Mouse (Mus musculus) C2C12 (cell line): ENCODE measurements around the gene Ptpn14.

Source experiments
- CEBPB ChIP-seq: IDR thresholded peaks from one replicate; pipeline ENCODE4 v1.6.1; 2011; ENCODE audit warnings: low read depth, mild to moderate bottlenecking, control low read depth, moderate library complexity
- CTCF ChIP-seq: IDR thresholded peaks from one replicate; pipeline ENCODE4 v1.5.1; 2011; ENCODE audit not compliant: control insufficient read depth, insufficient read depth, insufficient read length
- MAX ChIP-seq: IDR thresholded peaks from one replicate; pipeline ENCODE4 v1.6.1; 2011; ENCODE audit warnings: mild to moderate bottlenecking, control low read depth
- MYOD1 ChIP-seq: IDR thresholded peaks from one replicate; pipeline ENCODE4 v1.6.1; 2011; ENCODE audit warnings: low read depth; ENCODE audit not compliant: control insufficient read depth, insufficient read length
- MYOG ChIP-seq: IDR thresholded peaks from one replicate; pipeline ENCODE4 v1.6.1; 2011; ENCODE audit not compliant: control insufficient read depth, insufficient read length; ENCODE audit errors: extremely low read depth
- USF1 ChIP-seq: IDR thresholded peaks from one replicate; pipeline ENCODE4 v1.6.1; 2011; ENCODE audit warnings: low read depth, mild to moderate bottlenecking, control low read depth, moderate library complexity

DNA sequence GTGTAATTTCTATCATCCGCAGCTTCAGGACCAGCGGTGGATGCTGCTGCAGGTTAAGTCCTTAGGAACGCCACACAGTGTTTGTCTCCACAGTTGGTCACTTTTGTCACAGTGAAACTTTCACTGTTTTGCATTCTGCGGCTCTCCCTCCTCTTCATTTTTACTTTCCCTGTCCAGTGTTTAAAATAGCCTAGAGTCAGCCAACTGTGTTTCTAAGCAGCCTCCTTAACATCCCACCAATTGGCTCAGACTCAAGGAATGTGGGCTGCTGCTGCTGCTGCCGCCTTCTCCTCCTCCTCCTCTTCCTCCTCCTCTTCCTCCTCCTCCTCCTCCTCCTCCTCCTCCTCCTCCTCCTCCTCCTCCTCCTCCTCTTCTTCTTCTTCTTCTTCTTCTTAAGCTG lies 22.2 kb downstream of the Ptpn14 start:
- TF ChIP-seq CTCF (no peak), MAX (no peak), USF1 (no peak), CEBPB (no peak), MYOG (no peak), MYOD1 (no peak)
